Mouse (Mus musculus): ENCODE results near the gene Cdk18.

The Cdk18 gene

DNA sequence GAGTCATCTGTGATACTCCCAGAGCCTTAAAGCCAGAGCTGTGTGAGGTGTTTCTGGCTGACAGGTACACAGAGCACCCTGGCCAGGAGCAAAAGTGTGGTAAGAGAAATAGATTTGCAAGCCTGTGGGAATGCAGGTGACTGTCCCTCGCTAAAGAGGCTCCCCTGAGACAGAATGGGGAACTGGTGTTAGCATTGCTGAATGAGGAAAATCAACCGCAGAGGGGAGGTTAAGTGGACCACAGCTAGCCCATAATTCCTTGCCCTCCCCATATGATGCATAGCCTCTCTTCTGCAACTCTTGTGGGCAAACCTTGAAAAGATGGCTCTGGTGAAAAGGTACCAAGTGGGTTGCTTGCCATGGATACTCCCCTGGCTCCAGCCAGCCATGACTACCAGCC, 9.9 kb upstream of the Cdk18 start:
- DNase-seq, result no peak

DNA sequence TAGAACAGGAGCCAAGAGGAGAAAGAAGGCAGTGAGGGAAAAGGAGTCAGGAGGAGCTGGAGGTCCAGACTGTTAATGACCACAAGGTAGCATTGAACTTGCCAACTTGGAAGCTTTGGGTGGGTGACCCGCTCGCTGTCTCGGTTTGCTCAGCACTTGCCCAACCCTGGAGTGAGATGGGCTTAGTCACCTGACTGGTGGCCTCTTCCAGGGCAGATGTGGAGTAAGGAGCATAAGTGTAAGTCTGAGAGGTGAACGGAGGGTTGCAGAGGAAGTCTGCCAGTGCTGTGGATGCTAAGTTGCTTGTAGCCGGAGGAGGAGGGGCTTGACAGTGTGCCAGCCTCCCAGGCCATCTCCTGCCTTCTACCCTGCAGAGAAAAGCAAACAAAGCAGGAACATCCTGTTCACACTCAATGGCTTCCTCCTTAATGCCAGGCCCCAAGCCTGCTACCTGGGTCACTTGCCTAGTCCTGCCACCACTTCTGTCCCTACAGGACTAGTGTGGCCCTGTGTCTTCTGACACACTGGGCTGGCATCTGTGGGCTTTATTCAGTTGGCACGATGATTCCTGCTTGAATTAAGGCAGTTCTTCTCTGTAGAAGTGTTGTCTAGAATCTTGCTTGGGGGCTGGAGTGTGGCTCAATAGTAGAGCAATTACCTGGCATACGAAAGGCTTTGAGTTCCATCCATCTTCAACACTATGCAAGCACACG, 6.6 kb upstream of the Cdk18 start:
- DNase-seq, result no peak

DNA sequence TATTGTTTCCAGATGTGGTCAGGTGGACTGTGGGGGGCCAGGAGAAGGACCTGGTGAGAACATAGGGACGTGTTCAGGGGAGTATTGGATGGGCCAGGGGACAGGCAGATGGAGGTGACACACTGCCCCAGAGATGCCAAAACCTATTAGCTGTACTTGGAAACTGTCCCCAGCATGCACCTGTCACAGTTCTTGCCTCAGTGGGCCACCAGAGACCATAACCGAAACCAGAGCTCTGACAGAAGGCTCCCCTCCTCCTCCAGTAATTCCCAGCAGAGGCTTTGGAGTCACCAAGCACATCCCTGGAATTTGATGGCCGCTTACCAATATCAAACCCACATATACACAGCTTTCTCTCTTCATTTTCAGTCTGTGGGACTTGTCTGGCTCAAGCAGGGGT, 5.4 kb upstream of the Cdk18 start:
- DNase-seq, result no peak

DNA sequence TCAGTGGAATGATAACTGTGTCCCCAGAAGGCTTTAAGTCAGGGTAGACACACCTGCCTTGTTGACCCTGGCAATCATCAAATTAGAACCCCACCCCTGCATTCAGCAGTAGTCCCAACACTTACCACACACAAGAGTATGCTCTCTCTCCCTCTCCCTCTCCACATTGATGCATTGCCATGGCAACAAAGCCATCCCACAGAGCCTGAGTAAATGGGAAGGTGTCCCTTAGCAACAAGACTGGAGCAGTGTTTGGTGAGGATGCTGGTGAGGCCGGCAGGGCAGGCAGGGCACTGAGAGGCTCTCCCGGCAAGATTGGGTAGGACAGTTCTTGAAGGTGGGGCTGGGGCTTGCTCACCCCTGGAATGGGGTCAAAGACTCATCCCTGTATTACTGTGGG, 4.7 kb upstream of the Cdk18 start:
- DNase-seq, result peak; percentile 70

DNA sequence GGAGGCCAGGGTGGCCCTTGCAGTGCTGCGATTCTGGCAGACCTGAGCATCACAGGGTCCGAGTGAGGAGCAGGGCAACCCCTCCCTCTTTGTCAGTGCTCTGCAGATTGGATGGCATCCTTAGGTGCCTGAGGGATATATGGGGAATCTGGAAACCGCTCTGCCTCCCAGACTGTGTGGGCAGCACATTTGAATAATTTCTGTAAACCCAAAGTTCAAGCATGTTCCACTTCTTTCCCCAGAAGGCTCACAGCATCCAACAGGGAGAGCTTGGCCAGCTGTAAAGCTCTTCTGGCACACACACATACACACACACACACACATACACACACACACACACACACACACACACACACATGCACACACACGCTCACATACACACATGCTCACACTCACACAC, 4.2 kb upstream of the Cdk18 start:
- no peak for DNase-seq

DNA sequence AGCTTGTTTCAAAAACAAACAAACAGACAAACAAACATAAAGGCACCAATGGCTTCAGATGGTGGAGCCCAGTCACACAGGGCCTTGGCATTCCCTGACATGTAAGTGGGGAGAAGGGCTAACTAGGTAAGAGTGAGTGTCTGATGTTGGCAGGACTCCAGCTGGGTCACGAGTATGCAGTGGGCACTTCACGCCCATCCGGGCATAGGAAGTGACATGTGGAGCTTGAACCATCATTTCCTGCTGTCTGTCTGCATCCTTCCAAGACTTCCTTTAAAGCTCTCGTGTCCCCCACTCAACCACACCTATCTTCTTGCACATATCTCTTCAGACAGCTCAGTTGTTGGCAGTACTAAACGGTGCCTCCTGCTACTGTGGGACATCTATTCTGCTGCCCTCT, 3.6 kb upstream of the Cdk18 start:
- DNase-seq, result no peak

DNA sequence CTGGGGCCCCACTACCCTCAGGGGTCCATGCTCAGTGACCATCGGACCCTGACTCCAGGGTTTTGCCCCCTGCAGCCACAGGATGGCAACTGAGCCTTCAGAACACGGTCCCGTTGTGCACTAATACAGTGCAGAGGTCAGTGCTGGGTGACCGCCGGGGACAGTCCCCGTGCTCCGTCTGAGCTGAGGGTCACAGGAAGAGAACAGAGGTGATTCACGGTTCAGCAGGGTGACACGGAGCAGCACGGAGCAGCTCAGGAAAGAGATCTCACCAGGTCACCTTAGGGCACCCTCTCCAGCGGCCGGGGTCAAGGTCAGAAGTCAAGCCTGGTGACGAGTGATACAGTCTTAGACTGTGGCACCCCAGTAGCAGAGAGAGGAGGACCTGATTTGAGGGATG, 2.3 kb upstream of the Cdk18 start:
- no peak for DNase-seq

DNA sequence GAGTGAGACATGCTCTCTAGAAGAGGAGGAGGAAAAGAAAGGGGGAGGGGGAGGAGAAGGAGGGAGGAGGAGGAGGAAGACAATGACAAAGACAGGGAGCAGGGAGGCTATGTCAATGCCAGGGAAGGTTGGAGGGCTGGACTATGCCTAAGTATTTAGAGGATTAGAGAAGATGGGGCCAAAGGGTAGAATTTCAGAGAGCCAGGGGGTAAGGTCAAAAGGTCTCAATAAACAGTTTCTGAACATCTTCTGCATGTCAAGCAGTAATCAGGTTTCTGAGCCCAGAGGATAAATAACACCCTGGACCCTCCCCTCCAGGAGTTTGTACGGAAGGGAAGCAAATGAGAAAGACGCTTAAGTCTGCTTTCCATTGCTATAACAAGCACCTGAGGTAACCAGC, 1.7 kb upstream of the Cdk18 start:
- no peak for DNase-seq

DNA sequence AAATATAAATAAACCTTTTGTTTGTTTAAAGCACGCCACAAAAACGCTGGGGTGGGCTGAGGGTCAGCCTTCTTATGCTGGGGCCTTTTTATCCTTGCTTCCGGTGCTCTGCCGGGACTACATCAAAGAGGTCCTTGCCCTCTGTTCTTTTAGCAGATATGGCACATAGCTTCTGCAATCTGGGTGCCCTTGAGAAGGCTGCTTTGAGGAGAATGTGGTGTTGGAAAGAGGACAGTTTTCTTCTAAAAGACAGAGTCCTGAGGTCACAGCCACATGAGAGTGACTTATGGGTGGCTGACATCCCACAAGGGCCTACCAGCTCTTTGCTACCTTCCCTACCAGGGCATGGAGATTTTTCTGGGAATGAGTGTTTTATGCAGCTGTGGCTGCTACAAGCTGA, 1.1 kb upstream of the Cdk18 start:
- DNase-seq, result no peak

DNA sequence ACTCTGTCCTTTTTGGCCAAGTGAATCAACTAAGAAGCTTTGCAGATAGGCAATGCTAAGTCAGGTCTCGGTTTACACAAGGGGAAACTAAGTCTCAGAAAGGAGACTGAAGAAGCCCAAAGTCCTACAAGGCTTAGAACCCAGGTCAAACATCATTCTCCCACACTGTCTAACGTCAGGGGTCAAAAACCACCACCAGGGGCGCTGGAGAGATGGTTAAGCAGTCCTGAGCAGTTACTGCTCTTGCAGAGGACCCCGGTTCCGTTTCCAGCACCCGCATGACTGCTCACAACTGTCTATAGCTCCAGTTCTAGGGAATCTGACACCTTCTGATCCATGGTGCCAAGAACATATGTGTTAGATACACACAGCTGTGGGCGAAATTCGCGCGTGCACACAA, 687 bp upstream of the Cdk18 start:
- DNase-seq, result no peak

DNA sequence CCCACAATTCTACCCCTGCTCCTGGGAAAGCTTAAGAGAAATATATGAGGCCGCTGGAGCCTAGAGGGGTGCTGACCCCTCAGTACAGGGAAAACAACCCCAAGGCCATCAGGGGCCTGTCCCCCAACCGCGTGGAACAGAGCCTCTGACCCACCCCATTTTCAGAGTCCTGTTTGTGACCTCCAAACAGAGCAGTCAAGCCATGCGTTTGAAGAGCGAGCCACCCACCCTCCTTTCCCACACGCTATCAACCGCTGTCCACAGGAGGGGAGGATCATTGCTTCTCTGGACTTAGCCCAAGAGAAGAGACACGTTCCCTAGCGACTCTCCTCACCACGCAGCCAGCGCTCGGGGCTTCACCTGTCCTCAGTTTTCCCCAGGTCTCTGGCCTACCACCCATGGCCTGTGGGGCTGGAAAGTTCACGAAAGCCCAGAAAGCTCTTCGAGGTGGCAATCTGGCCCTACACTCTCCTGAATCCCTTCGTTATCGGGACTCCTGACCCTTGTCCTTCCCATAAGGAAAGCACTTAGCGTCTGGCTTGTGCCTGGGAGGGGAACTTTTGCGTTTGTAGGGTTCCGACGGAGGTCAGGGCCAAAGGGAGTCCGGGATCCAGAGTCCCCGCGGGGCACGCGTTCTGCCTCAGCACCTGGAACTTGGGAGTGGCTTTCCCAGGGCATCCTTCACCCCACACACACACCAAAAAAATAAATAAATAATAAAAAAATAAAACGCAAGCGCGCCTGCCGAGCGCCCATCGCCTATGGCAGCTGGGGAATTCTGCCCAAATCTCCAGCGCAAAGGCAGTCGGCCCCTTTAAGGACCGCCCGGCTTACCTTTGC, 688 bp downstream of the Cdk18 start:
- DNase-seq, result no peak

DNA sequence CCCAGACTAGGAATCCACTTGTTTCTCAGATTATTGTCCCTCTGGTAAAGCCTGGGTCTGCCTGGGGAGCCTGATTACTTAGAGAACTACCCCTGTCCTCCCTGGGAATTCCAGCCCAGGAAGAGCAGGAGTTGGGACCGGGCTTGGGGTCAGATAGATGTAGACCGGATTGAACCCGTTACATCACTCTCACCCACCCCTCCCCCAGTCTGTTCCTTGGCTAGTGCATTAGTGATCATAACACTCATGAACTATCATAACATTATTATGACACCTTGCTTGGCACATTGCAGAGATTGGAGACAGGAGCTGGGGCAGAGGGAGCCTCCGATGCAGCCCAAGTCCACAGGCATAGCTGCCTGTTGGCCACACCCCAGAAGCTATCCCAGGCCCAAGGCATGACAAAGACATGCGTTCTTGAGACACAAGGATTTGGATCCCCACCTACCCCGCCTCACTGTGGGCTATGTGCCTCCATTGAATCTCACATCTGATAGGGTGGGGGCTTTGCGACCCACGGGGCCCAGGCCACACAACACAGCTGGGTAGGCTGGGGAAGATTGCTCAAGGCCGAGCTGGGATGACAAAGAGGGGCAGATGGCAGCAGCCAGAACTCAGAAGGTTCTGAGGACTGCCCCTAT, 1.4 kb downstream of the Cdk18 start:
- no peak for DNase-seq

DNA sequence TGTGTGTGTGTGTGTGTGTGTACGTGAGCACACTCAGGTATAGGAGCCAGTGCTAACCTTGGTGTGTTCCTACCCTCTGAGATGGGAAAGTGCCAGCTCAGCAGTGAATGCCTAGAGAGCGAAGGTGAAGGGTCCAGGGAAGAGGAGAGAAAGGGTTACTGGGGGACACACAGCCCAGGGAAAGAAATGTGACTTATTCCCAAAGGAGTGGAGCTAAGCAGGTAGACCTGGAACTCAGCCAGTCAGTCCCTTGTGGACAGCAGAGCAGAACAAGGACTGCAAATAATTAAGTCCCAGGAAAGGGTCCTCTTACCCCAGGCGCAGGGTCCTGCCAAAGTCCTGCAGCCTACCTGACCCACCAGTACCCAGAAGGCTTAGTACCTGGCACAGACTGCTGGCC, 2.6 kb downstream of the Cdk18 start:
- no peak for DNase-seq

DNA sequence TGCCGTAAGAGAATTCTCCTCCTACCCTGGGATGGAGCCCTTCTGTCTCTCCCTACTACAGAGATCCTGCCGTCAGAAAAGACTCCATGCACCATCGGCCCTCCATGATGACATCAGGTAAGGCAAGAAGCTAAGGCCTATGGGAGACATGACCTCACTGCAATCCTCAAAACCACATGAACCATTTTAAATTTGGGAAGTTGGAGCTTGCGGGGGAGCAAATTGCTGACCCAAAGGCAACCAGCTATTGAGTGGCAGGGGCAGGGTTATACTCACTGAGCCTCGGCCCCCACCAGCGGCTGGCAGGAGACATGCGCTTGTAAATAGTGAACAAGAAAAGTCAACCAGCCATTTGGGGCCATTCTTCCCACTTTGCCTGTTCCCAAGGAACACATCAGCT, 3.9 kb downstream of the Cdk18 start:
- DNase-seq, result no peak

DNA sequence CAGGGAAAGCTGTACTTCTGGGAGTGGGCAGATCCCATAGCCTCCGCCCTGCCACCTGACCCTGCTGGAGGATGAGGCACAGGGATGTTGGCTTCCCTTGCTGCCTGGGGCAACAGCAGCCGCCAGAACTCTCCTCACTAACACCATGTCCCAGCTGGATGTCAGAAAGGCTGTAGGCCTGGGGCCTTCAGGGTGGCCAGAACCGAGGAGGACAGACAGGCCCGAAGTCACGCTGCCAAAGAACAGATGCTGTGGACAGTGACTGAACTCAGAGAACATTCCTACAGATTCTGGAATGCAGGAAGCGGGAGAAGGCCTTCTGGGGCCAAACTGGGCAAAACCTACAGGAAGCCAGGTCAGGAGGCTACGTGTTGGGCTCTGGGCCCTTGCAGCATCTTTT, 11.2 kb downstream of the Cdk18 start:
- no peak for DNase-seq

DNA sequence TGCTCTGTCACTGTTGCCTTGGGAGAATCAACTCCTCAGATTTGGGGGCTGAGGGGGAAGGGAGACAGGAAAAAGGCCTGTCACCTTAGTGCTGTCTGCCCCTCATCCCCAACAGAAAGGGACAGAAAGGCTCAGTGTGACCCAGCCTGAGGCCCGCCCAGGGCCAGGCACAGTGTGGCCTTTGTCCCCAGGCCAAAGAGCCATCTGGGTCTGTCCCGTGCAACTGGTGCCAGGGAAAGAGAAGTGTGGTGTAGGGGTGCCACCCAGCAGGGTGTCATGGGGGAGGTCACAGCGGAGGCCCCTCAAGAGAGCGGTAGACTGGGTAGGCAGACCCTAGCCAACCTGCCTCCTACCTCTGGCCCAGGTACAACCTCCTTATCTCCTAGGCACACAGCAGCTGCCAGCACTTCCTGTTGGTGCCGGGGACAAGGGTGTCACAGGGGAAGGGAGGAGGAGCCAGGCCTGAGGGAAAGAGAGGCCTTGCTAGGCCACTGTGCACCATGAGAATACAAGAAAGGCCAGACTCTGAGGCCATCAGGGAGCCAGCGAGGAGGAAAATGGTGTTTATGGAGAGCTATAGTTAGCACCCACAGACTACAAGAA, 13.6 kb downstream of the Cdk18 start:
- no peak for DNase-seq

DNA sequence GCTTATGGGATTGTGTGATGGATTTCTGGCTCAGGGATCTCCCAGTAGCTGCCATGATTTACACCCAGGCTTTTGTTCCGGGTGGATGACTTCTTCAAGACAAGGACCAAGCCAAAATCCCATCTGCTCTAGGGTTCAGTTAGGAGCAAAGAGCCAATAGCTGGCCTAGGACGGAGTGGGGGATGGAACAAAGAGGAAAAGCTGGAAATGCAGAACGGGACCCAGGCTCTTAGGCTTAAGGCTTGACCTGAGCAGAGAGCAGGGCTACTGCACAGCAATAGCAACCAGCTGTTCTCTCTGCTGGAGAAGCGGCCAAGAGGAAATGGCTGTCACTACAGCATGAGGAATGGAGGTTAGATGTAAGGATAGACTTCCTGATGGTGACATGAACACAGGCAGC, 14.2 kb downstream of the Cdk18 start:
- DNase-seq, result no peak

DNA sequence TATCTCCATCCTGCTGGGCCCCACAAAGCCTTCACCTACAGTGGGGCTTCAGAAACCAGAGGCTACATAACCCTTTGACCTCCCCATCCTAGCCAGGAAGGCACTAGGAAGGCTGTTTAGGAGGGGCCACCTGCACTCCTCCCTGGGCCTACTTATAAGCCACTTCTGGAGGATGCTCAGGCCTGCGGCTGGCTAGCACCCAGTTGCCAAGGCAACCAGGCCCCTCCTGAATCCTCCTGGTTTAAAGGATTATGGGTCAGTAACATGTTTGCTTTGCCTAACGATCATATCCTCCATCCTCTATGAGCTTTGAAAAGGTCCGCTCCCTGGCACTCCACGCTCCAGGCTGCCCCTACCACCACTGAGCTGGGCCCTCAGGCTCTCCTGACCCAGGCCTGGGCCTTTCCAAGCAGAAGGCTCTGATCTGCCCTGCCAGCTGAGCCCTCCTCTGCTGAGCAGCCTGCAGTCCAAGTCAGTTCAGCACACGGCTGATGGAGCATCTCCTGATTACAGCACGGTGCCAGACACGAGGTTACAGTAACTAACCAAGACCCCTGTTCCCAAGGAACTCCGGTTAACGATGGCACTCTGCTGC, 16.0 kb downstream of the Cdk18 start:
- no peak for DNase-seq

DNA sequence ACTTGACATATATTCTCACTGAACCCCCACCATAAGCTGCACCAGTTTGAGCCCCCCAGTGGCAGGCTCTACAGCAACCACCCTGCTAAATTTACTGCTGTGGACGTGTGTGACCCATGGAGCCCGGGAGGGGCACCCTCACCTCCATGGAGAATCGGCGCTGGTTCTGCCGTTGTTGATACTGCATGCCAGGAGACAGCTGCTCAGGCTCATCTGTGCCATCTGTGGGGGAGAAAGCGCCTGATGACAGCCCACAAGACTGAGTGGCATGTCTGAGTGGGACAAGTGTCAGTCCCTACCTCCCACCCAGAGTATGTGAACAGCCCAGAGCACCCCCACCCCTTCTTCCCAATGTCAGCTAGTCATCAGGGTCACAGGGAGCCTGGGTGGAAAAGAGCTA, 17.6 kb downstream of the Cdk18 start:
- DNase-seq, result no peak

DNA sequence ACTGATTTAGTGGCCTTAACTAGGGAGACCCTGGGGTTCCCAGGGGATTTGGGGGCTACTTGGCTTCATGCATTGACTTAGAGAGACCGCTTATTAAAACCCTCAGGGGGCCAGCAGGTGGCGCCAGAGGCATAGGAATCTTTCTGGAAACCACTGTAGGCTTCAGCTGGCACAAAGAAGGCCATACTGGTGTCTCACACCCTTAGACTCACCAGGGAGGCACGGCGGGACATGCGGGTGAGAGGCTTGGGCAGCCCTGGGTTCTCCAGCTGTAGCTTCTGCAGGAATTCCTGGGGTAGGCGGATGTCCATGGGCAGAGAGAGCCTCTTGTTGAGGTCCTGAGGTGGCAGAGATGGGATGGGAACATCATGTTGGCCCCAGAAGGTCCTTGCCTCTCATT, 18.2 kb downstream of the Cdk18 start:
- peak; percentile 76 for DNase-seq

DNA sequence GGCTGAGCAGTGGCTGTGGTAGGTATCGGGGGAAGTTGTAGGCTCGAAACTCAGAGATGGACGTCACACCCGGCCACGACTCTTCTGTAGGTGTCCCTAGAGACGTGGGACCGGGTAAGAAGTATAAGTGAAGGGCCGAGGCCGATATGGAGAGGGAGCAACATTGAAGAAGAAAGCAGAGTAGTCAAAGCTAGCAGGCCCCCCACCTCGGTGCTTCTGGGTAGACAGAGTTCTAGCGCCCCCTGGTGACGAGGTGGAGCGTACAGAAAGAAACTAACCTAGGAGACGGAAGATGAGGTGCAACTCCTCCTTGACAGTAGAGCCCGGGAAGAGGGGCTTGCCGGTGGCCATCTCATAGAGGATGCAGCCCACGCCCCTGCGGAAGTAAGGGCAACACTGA, 22.9 kb downstream of the Cdk18 start:
- DNase-seq, result peak; percentile 75

DNA sequence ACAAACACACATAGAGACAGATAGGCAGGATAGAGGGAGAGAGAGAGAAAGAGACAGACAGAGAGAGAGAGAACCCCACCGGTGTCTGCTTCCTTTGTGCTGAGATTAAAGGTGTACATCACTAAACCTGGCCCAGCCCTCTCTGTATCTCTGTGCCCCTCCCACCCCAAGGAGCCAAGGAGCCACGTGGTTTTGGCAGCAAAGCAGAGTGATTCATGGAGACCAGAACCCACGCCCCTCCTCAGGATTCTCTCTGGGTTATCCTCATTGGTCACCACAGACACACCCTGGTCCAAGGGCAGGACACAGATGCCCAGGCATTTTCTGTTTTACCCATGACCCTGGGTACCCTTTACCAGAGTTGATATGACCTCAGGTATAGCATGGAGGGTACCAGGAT, 26.4 kb downstream of the Cdk18 start:
- DNase-seq, result no peak

DNA sequence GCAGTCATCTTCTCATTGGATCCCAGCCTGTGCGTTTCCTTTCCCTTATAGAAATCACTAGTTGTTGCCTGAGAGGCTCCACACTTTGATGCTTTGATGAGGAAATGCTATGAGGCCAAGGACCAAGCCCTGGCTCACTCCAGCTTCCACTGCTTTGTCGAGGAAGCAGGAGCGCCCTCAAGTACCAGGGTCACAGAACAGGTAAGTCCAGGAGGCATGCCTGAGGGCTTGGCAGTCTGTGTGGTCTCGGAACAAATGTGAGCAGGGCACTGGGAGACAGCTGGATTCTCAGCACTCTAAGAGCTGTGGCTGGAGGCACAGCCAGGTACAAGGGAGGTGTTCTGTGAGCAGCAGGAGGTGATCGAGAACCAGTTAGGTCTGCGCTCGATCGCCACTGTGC, 27.1 kb downstream of the Cdk18 start:
- no peak for DNase-seq

Measured in right cerebral cortex, postnatal 25 days (tissue).